Mouse (Mus musculus) embryonic fibroblast, embryonic 13.5 days (primary cell): ENCODE results near the gene Gabbr2.

Source experiments
- CTCF ChIP-seq: IDR thresholded peaks from 2 replicates; pipeline ENCODE4 v1.5.1; 2011; ENCODE audit warnings: mild to moderate bottlenecking, control low read depth, low read length, moderate library complexity, borderline replicate concordance; ENCODE audit not compliant: insufficient read depth
- POLR2A ChIP-seq: IDR thresholded peaks from 2 replicates; pipeline ENCODE4 v1.6.1; 2011; ENCODE audit warnings: low read depth, mild to moderate bottlenecking, control low read depth, low read length, moderate library complexity

DNA sequence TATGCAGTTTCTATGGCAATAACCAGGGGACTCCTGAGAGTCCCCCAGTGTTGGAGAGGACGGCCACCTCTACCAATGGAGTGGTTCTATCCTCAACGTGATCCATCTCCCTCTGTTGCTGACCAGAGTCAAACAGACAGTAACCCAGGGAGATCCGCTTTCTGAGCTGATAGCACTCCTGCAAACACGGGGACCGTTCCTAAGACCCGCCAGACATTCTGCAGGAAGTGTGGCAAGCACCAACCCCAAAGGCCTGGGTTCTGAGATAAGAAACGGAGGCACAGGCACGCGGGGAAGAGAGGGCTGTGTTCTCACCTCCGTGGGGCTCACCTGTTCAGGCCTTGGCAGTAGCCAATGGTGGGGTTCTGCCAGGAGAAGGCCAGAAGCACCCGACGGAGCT is 378.1 kb downstream of the Gabbr2 start:
- no peak for TF ChIP-seq POLR2A
- TF ChIP-seq CTCF: no peak
